Mouse (Mus musculus) leukemia stem cell, adult 10-12 weeks (primary cell): ENCODE data around the gene Pkd1l1. TPM values are rescaled to one million over a fixed set of nuclear protein-coding genes. Genes with fewer than 3 reads are reported as not detected.

Experiments
- polyA plus RNA-seq: library from polyadenylated mRNA; stranded (reverse); fragments of >175 nt; gene quantifications from 2 replicates; pipeline ENCODE4 v1.2.3, GENCODE M21; 2012; ENCODE audit warnings: low replicate concordance

The Pkd1l1 gene
- polyA plus RNA-seq: 0.40 TPM in 1 of 2 replicates, not detected in the other

GRCm38 (mm10) chr11:8973166-8973565 lies at the start of gene Pkd1l1:
Gene Pkd1l1 (minus strand): TSS chr11:8973266.

GRCm38 (mm10) chr11:9010853-9011339 lies 37.8 kb upstream of the Pkd1l1 start, which contains the start of gene Hus1:
Gene Hus1 (minus strand): TSS chr11:9011191.

Other genes starting within 250 kb of the Pkd1l1 start
- 1.6 and 18.1 TPM in 2 replicates for gene Hus1, start 37.9 kb upstream of the Pkd1l1 start, polyA plus RNA-seq
- not detected in 2 replicates for gene Gm11992, start 75.3 kb upstream of the Pkd1l1 start, polyA plus RNA-seq
- not detected in 2 replicates for gene Sun3, start 75.7 kb upstream of the Pkd1l1 start, polyA plus RNA-seq
- 0.43 TPM in 1 of 2 replicates, not detected in the other for gene Upp1, start 144.8 kb upstream of the Pkd1l1 start, polyA plus RNA-seq
- not detected in 2 replicates for gene Abca13, start 218.7 kb upstream of the Pkd1l1 start, polyA plus RNA-seq